In the genomic region with DNA sequence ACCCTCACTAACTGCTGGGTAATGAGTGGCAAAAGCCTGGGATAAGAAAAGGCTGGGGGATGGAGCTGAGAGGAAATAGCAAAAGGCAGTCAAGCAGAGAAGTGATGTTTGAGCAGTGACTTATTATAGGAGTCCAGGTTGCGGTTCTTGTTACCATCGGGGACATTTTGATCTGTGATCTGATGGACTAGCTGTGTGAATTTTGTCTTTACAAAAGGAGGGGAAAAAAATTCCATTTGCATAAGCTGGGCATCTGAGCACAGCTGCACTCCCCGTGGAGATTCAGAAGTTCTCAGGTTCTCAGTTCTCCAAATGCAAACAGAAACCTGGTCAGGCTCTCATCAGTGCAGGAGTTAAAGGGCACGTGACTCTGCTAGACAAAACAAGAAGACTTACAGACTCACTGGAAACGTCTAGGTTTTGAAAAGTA, we compare ENCODE assay signal across 17 mouse cellular contexts. TPM values are rescaled to one million over a fixed set of nuclear protein-coding genes. Genes with fewer than 3 reads are reported as not detected.
A peak's percentile ranks its signal among the peaks of the same experiment; 100 is the strongest.
DNase-seq lines count a peak whose midpoint lies in the region; ATAC-seq and TF ChIP-seq lines count a peak whose summit lies in the region.
"Had no signal": no experiment of that assay in that cellular context is flagged by ENCODE, and none has a peak within 500 bp of the region (broad histone marks: within the 10 kb centered on the region; RNA-seq: fewer than 3 reads in every experiment).

No protein-coding gene starts in this region.

- no peak overlapping the region for H3K4me2 ChIP-seq in forebrain, embryonic 12.5 days
- H3K4me2 ChIP-seq in forebrain, postnatal 0 days (ENCODE audit: low read depth): no peak overlapping the region
- no peak overlapping the region; the same call in 1 of the 2 replicates for H3K4me2 ChIP-seq in limb, embryonic 14.5 days (replicated peaks; ENCODE audit: low read depth, low read length, severe bottlenecking)
- H3K4me2 ChIP-seq in hindbrain, embryonic 13.5 days: no peak overlapping the region
- H3K4me2 ChIP-seq: forebrain, embryonic 13.5 days; liver, embryonic 13.5 days; midbrain, embryonic 11.5 days had no signal

- WGBS in forebrain, embryonic 12.5 days: 20% methylated on average over 5 of the region's 5 CpGs
- 19% methylated on average over 5 of the region's 5 CpGs for WGBS in forebrain, postnatal 0 days
- WGBS in limb, embryonic 14.5 days: 22% methylated on average over 5 of the region's 5 CpGs
- WGBS in hindbrain, embryonic 13.5 days: 29% methylated on average over 5 of the region's 5 CpGs

- no peak overlapping the region for H3K4me3 ChIP-seq in forebrain, embryonic 12.5 days (replicated peaks)
- H3K4me3 ChIP-seq in forebrain, postnatal 0 days (ENCODE audit: low read depth, low read length): no peak overlapping the region
- no peak overlapping the region for H3K4me3 ChIP-seq in limb, embryonic 14.5 days (replicated peaks; ENCODE audit: low read length)
- no peak overlapping the region for H3K4me3 ChIP-seq in hindbrain, embryonic 13.5 days
- H3K4me3 ChIP-seq: forebrain, embryonic 13.5 days; layer of hippocampus, adult 2 months; liver, embryonic 13.5 days had no signal

- no peak for DNase-seq in forebrain, postnatal 0 days
- peak; percentile 12 for DNase-seq in brain, adult 2 months (ENCODE audit: low read depth, low spot score)
- DNase-seq in kidney, adult 8-10 months: peak; percentile 57 to 78
- DNase-seq in limb, embryonic 14.5 days (ENCODE audit: low spot score): peak; percentile 2
- no peak for DNase-seq in thymus, postnatal 14 days
- DNase-seq in gastrocnemius, adult 18-20 months (ENCODE audit: low spot score): no peak
- DNase-seq: adrenal gland, postnatal 36 days; cerebellum, postnatal 14 days; heart, postnatal 4 days; liver, embryonic 13.5 days; right cerebral cortex, postnatal 25 days; thymus, postnatal 36 days had no signal

- no peak for TF ChIP-seq CTCF in forebrain, postnatal 0 days (IDR thresholded peaks at IDR 0.05; ENCODE audit: low read depth)

- no peaks in the 10 kb centered on the region for H3K36me3 ChIP-seq in forebrain, embryonic 12.5 days (replicated peaks)
- H3K36me3 ChIP-seq in forebrain, postnatal 0 days (ENCODE audit: insufficient read depth): no peaks in the 10 kb centered on the region
- no peaks in the 10 kb centered on the region for H3K36me3 ChIP-seq in limb, embryonic 14.5 days (ENCODE audit: control insufficient read depth, insufficient read depth, low read length)
- H3K36me3 ChIP-seq in hindbrain, embryonic 13.5 days: no peaks in the 10 kb centered on the region
- H3K36me3 ChIP-seq: liver, embryonic 13.5 days had no signal

- no peak for TF ChIP-seq POLR2A in limb, embryonic 14.5 days (IDR thresholded peaks at IDR 0.05; ENCODE audit: borderline replicate concordance, extremely low read depth, insufficient read depth, insufficient read length)

- 0 out of 2 replicates have a peak overlapping the region, but pooled peaks have one; percentile 31 for H3K27ac ChIP-seq in forebrain, embryonic 12.5 days
- H3K27ac ChIP-seq in forebrain, postnatal 0 days (ENCODE audit: low read depth, low read length): no peak overlapping the region
- peak overlapping the region; percentile 13; the same call in 1 of the 2 replicates for H3K27ac ChIP-seq in limb, embryonic 14.5 days (replicated peaks; ENCODE audit: low read depth, low read length)
- H3K27ac ChIP-seq in hindbrain, embryonic 13.5 days: no peak overlapping the region
- H3K27ac ChIP-seq: forebrain, embryonic 13.5 days; layer of hippocampus, adult 2 months; liver, embryonic 13.5 days had no signal

- no peak for ATAC-seq in forebrain, embryonic 12.5 days (ENCODE audit: low FRiP score)
- ATAC-seq in forebrain, postnatal 0 days: no peak
- no peak for ATAC-seq in limb, embryonic 14.5 days (ENCODE audit: low FRiP score, low read depth)
- no peak for ATAC-seq in hindbrain, embryonic 13.5 days (ENCODE audit: low FRiP score)
- ATAC-seq: forebrain, embryonic 13.5 days had no signal

- H3K4me1 ChIP-seq in forebrain, embryonic 12.5 days: peaks cover 4% of the 10 kb centered on the region; the same call in 1 of the 2 replicates
- H3K4me1 ChIP-seq in forebrain, postnatal 0 days (ENCODE audit: insufficient read depth): no peaks in the 10 kb centered on the region
- H3K4me1 ChIP-seq in limb, embryonic 14.5 days (ENCODE audit: control insufficient read depth, insufficient read depth, low read length): peaks cover 8% of the 10 kb centered on the region
- no peaks in the 10 kb centered on the region for H3K4me1 ChIP-seq in hindbrain, embryonic 13.5 days (replicated peaks)
- H3K4me1 ChIP-seq: forebrain, embryonic 13.5 days; liver, embryonic 13.5 days had no signal

- no peaks in the 10 kb centered on the region for H3K27me3 ChIP-seq in forebrain, embryonic 12.5 days
- H3K27me3 ChIP-seq in forebrain, postnatal 0 days (ENCODE audit: insufficient read depth, low read length): no peaks in the 10 kb centered on the region
- no peaks in the 10 kb centered on the region for H3K27me3 ChIP-seq in limb, embryonic 14.5 days (ENCODE audit: control insufficient read depth, insufficient read depth, low read length)
- H3K27me3 ChIP-seq in hindbrain, embryonic 13.5 days: no peaks in the 10 kb centered on the region
- H3K27me3 ChIP-seq: forebrain, embryonic 13.5 days; liver, embryonic 13.5 days had no signal

- H3K9me3 ChIP-seq in forebrain, embryonic 12.5 days: no peaks in the 10 kb centered on the region
- no peaks in the 10 kb centered on the region for H3K9me3 ChIP-seq in forebrain, postnatal 0 days (ENCODE audit: low read length)
- H3K9me3 ChIP-seq in limb, embryonic 14.5 days (ENCODE audit: control insufficient read depth, low read length): no peaks in the 10 kb centered on the region
- H3K9me3 ChIP-seq in hindbrain, embryonic 13.5 days: no peaks in the 10 kb centered on the region
- H3K9me3 ChIP-seq: forebrain, embryonic 13.5 days; liver, embryonic 13.5 days had no signal

- H3K9ac ChIP-seq in forebrain, embryonic 12.5 days: no peak overlapping the region
- H3K9ac ChIP-seq in forebrain, postnatal 0 days: no peak overlapping the region
- no peak overlapping the region for H3K9ac ChIP-seq in limb, embryonic 14.5 days (ENCODE audit: low read depth, low read length, severe bottlenecking)
- no peak overlapping the region for H3K9ac ChIP-seq in hindbrain, embryonic 13.5 days
- H3K9ac ChIP-seq: forebrain, embryonic 13.5 days; liver, embryonic 13.5 days had no signal

RNA-seq across cellular contexts. Expression of a gene that starts 6.2 kb away (rescaled TPM):
- not detected in 2 replicates for polyA plus RNA-seq in forebrain, embryonic 12.5 days (2016; fragmentation: Nextera tagmentation; extraction: Ambion mirVana)
- 1.8 and 3.1 TPM in 2 replicates for total RNA-seq in forebrain, postnatal 0 days (2014; rRNA removed)
- polyA plus RNA-seq in forebrain, postnatal 0 days (2015; fragmentation: Nextera tagmentation; extraction: Ambion mirVana): 1.2 and 1.4 TPM in 2 replicates
- polyA plus RNA-seq in limb, embryonic 14.5 days (2012; rRNA removed): 0.35 TPM in 1 of 2 replicates, not detected in the other
- 0.19 TPM in 1 of 2 replicates, not detected in the other for polyA plus RNA-seq in limb, embryonic 14.5 days (2014; fragmentation: Nextera tagmentation; extraction: Ambion mirVana)
- under 1 TPM in 1 of 2 experiments, not detected in 1; 0.46 TPM for total RNA-seq in gastrocnemius, adult 18-20 months (2021)
- 0.36 and 0.60 TPM in 2 replicates for polyA plus RNA-seq in hindbrain, embryonic 13.5 days (2015; fragmentation: Nextera tagmentation; extraction: Ambion mirVana)
- total RNA-seq: heart, postnatal 4 days had no signal
- polyA plus RNA-seq: forebrain, embryonic 13.5 days had no signal

Comparison
In these comparisons a context has a peak if more than half of its experiments do, and no peak if none do; other contexts are left out.
1. H3K27ac ChIP-seq: peak in forebrain, embryonic 12.5 days (single experiment) and limb, embryonic 14.5 days (single experiment); none in forebrain, postnatal 0 days (single experiment) and hindbrain, embryonic 13.5 days (single experiment).
2. DNase-seq: peak in brain, adult 2 months (single experiment), kidney, adult 8-10 months (2 of 2) and limb, embryonic 14.5 days (single experiment); none in forebrain, postnatal 0 days (single experiment), thymus, postnatal 14 days (single experiment) and gastrocnemius, adult 18-20 months (single experiment).